Mouse (Mus musculus): Measurements from ENCODE around the gene Gbx1.

GRCm38 (mm10) chr5:24490413-24490920 lies 36.5 kb downstream of the Gbx1 start:
- no peak for TF ChIP-seq EP300 (IDR thresholded peaks at IDR 0.05; ENCODE audit: low read depth in 1 of 2, low read length in 2 of 2)
- TF ChIP-seq HCFC1 (IDR thresholded peaks at IDR 0.05; ENCODE audit: low read depth, low read length): no peak
- no peak for TF ChIP-seq MAX (IDR thresholded peaks at IDR 0.05; ENCODE audit: low read length)
- TF ChIP-seq CHD2 (IDR thresholded peaks at IDR 0.05; ENCODE audit: low read length): no peak
- TF ChIP-seq POLR2A (IDR thresholded peaks at IDR 0.05; ENCODE audit: control insufficient read depth in 1 of 2, insufficient read depth in 1 of 2, low read depth in 1 of 2, low read length in 2 of 2, poor library complexity in 1 of 2): no peak
- no peak for TF ChIP-seq TAL1 (IDR thresholded peaks at IDR 0.05; ENCODE audit: low read length)
- no peak for TF ChIP-seq CTCF (IDR thresholded peaks at IDR 0.05 in 2 of 3, conservative IDR thresholded peaks at IDR 0.05 in 1 of 3; ENCODE audit: control insufficient read depth in 1 of 3, insufficient read depth in 1 of 3, low read depth in 2 of 3, low read length in 3 of 3, poor library complexity in 1 of 3, severe bottlenecking in 1 of 3)
- no peak for TF ChIP-seq MAZ (IDR thresholded peaks at IDR 0.05; ENCODE audit: low read depth, low read length)
- no peak for TF ChIP-seq MXI1 (IDR thresholded peaks at IDR 0.05; ENCODE audit: low read depth, low read length)
- no peak for TF ChIP-seq ZMIZ1 (IDR thresholded peaks at IDR 0.05; ENCODE audit: low read depth, low read length)
- TF ChIP-seq GABPA (IDR thresholded peaks at IDR 0.05; ENCODE audit: low read depth, low read length): no peak
- TF ChIP-seq ELF1 (IDR thresholded peaks at IDR 0.05; ENCODE audit: low read depth, low read length): no peak

All from MEL (cell line).